Mouse (Mus musculus) forebrain, embryonic 15.5 days (tissue): ENCODE measurements at regions not wholly inside any gene's neighbourhood (a gene's known extent, or its start where the extent isn't known, plus 50 kb on each side); places are given as distances from the start of the nearest gene placed in this dataset.

Source experiments
- ATAC-seq: fragments of 200-750 bp; cut with Nextera tagmentation; replicated peaks from 2 replicates; pipeline ENCODE4 v1.8.0; 2017; ENCODE audit warnings: mild to moderate bottlenecking, moderate TSS enrichment, moderate library complexity
- H3K27ac ChIP-seq: fragments of 300-500 bp; sonication (generic); replicated peaks from 2 replicates; pipeline ENCODE4 v1.5.1; 2015; ENCODE audit warnings: mild to moderate bottlenecking, inconsistent platforms
- H3K27me3 ChIP-seq: fragments of 300-500 bp; sonication (generic); 2 replicates; pipeline ENCODE4 v1.6.1; 2015; ENCODE audit warnings: inconsistent platforms
- H3K36me3 ChIP-seq: fragments of 300-500 bp; sonication (generic); 2 replicates; pipeline ENCODE4 v1.6.1; 2015; ENCODE audit warnings: mild to moderate bottlenecking, inconsistent platforms
- H3K4me1 ChIP-seq: fragments of 300-500 bp; sonication (generic); 2 replicates; pipeline ENCODE4 v1.6.1; 2015; ENCODE audit warnings: inconsistent platforms
- H3K4me2 ChIP-seq: fragments of 300-500 bp; sonication (generic); replicated peaks from 2 replicates; pipeline ENCODE4 v1.6.1; 2015; ENCODE audit warnings: mild to moderate bottlenecking, inconsistent platforms
- H3K4me3 ChIP-seq: fragments of 300-500 bp; sonication (generic); 2 replicates; pipeline ENCODE4 v1.5.1; 2015; ENCODE audit warnings: mild to moderate bottlenecking, inconsistent platforms
- H3K9ac ChIP-seq: fragments of 300-500 bp; sonication (generic); replicated peaks from 2 replicates; pipeline ENCODE4 v1.6.1; 2015; ENCODE audit warnings: mild to moderate bottlenecking, inconsistent platforms
- H3K9me3 ChIP-seq: fragments of 300-500 bp; sonication (generic); 2 replicates; pipeline ENCODE4 v1.6.1; 2016; ENCODE audit warnings: inconsistent platforms
- WGBS: fragments of 180-500 bp; shearing (Covaris S2); methylation state at CpG from one replicate; pipeline ENCODE4 v1.1.7; 2015; ENCODE audit warnings: mixed read lengths; 5-methylcytosine and 5-hydroxymethylcytosine counted together

DNA sequence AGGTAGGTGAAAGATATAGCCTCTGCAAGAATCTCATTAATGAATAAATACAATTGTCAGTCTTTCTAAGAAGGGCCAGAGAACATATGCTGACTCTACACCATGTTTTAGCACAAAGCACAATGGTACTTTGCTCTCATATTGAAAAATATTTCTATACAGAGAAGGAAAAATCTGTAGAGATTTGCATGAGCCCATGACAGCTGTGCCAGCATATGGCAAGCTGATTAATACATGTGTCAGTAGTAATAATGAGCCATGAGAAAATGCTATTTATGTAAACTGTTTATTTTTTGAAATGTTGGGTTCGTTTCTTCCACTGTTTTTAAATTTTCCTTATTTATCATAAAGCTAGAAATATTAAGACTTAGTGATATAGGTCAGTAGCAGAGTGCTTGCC is 604.5 kb upstream of the Rgs18 start:
- Histone ChIP-seq H3K27ac (no peak overlapping the region), H3K4me2 (no peak overlapping the region), H3K9ac (no peak overlapping the region), H3K27me3 (no peaks in the 10 kb centered on the region), H3K4me3 (no peak overlapping the region), H3K9me3 (no peaks in the 10 kb centered on the region), H3K36me3 (no peaks in the 10 kb centered on the region), H3K4me1 (no peaks in the 10 kb centered on the region)
- 0 out of 2 replicates have a peak, but pooled peaks have one; percentile 46 for ATAC-seq
- 40% methylated on average over 1 of the region's 1 CpGs for whole genome bisulfite sequencing

DNA sequence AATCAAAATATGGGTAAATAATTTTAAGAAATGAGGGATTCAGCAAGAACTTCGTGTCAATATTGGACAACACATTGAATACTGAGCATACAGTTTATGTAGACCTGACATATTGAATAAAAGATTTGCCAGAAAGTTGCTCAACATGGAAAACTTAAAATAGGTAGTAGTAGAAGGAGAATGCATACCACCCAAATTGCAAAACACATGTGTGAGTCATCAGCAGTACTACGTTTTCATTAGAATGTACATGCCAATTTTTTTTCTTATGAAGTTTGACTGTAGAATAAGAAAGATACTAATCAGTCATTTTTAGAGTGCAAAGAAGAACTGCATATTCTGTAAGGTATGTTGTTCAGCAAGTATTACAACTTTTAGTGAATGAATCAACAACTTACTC is 601.8 kb upstream of the Rgs18 start:
- 87% methylated on average over 2 of the region's 2 CpGs for WGBS

GRCm38 (mm10) chr1:145376069-145376468 is 600.8 kb upstream of the Rgs18 start:
- WGBS = 81% methylated on average over 2 of the region's 2 CpGs
- Histone ChIP-seq H3K4me2 (no peak overlapping the region), H3K9ac (no peak overlapping the region), H3K4me1 (no peaks in the 10 kb centered on the region), H3K36me3 (no peaks in the 10 kb centered on the region), H3K27me3 (no peaks in the 10 kb centered on the region), H3K9me3 (no peaks in the 10 kb centered on the region), H3K4me3 (no peak overlapping the region), H3K27ac (no peak overlapping the region)
- ATAC-seq = 0 out of 2 replicates have a peak, but pooled peaks have one; percentile 43

More for the DNA sequence above, 601.8 kb upstream of the Rgs18 start:
- Histone ChIP-seq H3K9ac (no peak overlapping the region), H3K4me3 (no peak overlapping the region), H3K36me3 (no peaks in the 10 kb centered on the region), H3K27ac (no peak overlapping the region), H3K4me1 (no peaks in the 10 kb centered on the region), H3K9me3 (no peaks in the 10 kb centered on the region), H3K27me3 (no peaks in the 10 kb centered on the region), H3K4me2 (no peak overlapping the region)
- no peak for ATAC-seq

GRCm38 (mm10) chr1:145363796-145364195 is 588.6 kb upstream of the Rgs18 start:
- H3K4me2 ChIP-seq = no peak overlapping the region

GRCm38 (mm10) chr1:145344821-145345220 is 569.6 kb upstream of the Rgs18 start:
- Histone ChIP-seq H3K4me3 (no peak overlapping the region), H3K36me3 (no peaks in the 10 kb centered on the region), H3K27me3 (no peaks in the 10 kb centered on the region), H3K27ac (no peak overlapping the region), H3K9me3 (no peaks in the 10 kb centered on the region), H3K4me1 (no peaks in the 10 kb centered on the region), H3K9ac (no peak overlapping the region), H3K4me2 (no peak overlapping the region)
- ATAC-seq = no peak

More at GRCm38 (mm10) chr1:145363796-145364195, 588.6 kb upstream of the Rgs18 start:
- H3K9me3 ChIP-seq = no peaks in the 10 kb centered on the region
- no peaks in the 10 kb centered on the region for H3K27me3 ChIP-seq
- H3K4me3 ChIP-seq = no peak overlapping the region
- H3K9ac ChIP-seq = no peak overlapping the region
- H3K4me1 ChIP-seq = no peaks in the 10 kb centered on the region
- H3K36me3 ChIP-seq = no peaks in the 10 kb centered on the region
- ATAC-seq = no peak
- H3K27ac ChIP-seq = no peak overlapping the region

DNA sequence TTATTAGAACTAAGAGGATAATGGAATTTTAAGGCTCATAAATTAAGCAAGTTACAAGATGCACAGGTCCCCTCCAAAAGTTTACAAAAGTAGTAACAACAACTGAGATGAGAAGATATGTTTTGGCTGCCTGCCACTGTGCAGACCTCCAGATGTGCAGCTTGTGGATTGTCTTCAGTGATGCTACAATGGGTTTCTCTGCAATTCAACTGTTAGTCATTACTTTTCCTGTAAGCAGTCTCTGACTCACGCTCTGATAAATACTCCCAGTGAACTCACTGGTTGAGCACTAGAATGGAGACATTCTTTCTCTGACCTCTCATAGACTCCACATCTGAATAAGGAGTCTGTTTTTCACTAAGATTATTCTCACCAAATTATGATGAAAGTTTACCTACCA is 569.1 kb upstream of the Rgs18 start:
- WGBS = 78% methylated on average over 1 of the region's 1 CpGs
- ATAC-seq = no peak
- Histone ChIP-seq H3K9me3 (no peaks in the 10 kb centered on the region), H3K4me3 (no peak overlapping the region), H3K27me3 (no peaks in the 10 kb centered on the region), H3K27ac (no peak overlapping the region), H3K9ac (no peak overlapping the region), H3K4me2 (no peak overlapping the region), H3K4me1 (no peaks in the 10 kb centered on the region), H3K36me3 (no peaks in the 10 kb centered on the region)

DNA sequence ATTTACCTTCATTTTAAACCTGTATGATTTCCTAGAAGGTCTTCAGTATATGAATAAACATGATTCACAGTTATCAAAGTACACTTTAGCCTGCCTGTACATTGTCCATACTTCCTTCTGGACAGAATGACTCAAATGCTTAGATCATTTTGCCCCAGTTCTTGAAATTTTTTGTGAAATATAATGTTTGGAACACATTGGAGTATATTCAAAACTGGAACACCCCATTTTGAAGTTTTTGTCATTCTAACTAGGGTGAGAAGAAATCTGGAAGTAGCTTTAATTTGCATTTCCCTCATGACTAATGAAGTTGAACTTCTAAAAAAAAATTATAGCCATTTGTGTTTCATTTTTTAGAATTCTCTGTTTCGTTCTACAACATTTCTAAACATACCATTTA is 561.6 kb upstream of the Rgs18 start:
- no peaks in the 10 kb centered on the region for H3K36me3 ChIP-seq
- H3K9ac ChIP-seq = no peak overlapping the region
- H3K27me3 ChIP-seq = no peaks in the 10 kb centered on the region
- H3K27ac ChIP-seq = no peak overlapping the region
- H3K4me3 ChIP-seq = no peak overlapping the region
- no peak overlapping the region for H3K4me2 ChIP-seq
- H3K4me1 ChIP-seq = no peaks in the 10 kb centered on the region
- WGBS = 77% methylated on average over 1 of the region's 1 CpGs
- no peaks in the 10 kb centered on the region for H3K9me3 ChIP-seq
- no peak for ATAC-seq

GRCm38 (mm10) chr1:145292931-145293330 is 517.7 kb upstream of the Rgs18 start:
- Histone ChIP-seq H3K9ac (no peak overlapping the region), H3K27ac (no peak overlapping the region), H3K9me3 (no peaks in the 10 kb centered on the region), H3K4me1 (no peaks in the 10 kb centered on the region), H3K4me3 (no peak overlapping the region), H3K36me3 (no peaks in the 10 kb centered on the region), H3K27me3 (no peaks in the 10 kb centered on the region), H3K4me2 (no peak overlapping the region)
- ATAC-seq = no peak
- 65% methylated on average over 2 of the region's 2 CpGs for WGBS
